Mouse (Mus musculus) neural tube, embryonic 10.5 days (tissue): ENCODE results near the gene Plekha6.
A peak's percentile ranks its signal among the peaks of the same experiment; 100 is the strongest.

ENCODE experiments used
- DNase-seq: peaks from one replicate; pipeline ENCODE4 v3.0.0-alpha.2; 2017; ENCODE audit warnings: low spot score; ENCODE audit errors: extremely low spot score

The Plekha6 gene

GRCm38 (mm10) chr1:133268503-133268902 is 104.5 kb downstream of the Plekha6 start:
- DNase-seq = no peak

GRCm38 (mm10) chr1:133270336-133270735 is 106.3 kb downstream of the Plekha6 start:
- no peak for DNase-seq

GRCm38 (mm10) chr1:133274163-133274562 is 110.2 kb downstream of the Plekha6 start:
- DNase-seq = no peak

GRCm38 (mm10) chr1:133276983-133277382 is 113.0 kb downstream of the Plekha6 start:
- no peak for DNase-seq

GRCm38 (mm10) chr1:133278539-133278938 is 114.5 kb downstream of the Plekha6 start:
- DNase-seq = no peak

- no peak for DNase-seq
These were observed 115.1 kb downstream of the Plekha6 start for GRCm38 (mm10) chr1:133278946-133279631.

- no peak for DNase-seq
These were observed 115.7 kb downstream of the Plekha6 start for GRCm38 (mm10) chr1:133279632-133280093.

- no peak for DNase-seq
These were observed 116.5 kb downstream of the Plekha6 start for GRCm38 (mm10) chr1:133280537-133280936.

- DNase-seq = no peak
These were observed 121.9 kb downstream of the Plekha6 start for GRCm38 (mm10) chr1:133285907-133286306.

GRCm38 (mm10) chr1:133287051-133287450 is 123.0 kb downstream of the Plekha6 start:
- DNase-seq = no peak

- DNase-seq = no peak
These were observed 123.9 kb downstream of the Plekha6 start for GRCm38 (mm10) chr1:133287880-133288279.

GRCm38 (mm10) chr1:133291888-133292287 is 127.9 kb downstream of the Plekha6 start:
- no peak for DNase-seq

- DNase-seq = no peak
These were observed 128.6 kb downstream of the Plekha6 start for GRCm38 (mm10) chr1:133292608-133293007.

GRCm38 (mm10) chr1:133296376-133296775 is 132.4 kb downstream of the Plekha6 start:
- DNase-seq = no peak

- no peak for DNase-seq
These were observed 134.8 kb downstream of the Plekha6 start for GRCm38 (mm10) chr1:133298816-133299215.

GRCm38 (mm10) chr1:133302540-133302939 is 138.5 kb downstream of the Plekha6 start:
- DNase-seq = no peak

GRCm38 (mm10) chr1:133306842-133307241 is 142.8 kb downstream of the Plekha6 start:
- peak; percentile 80 for DNase-seq

GRCm38 (mm10) chr1:133307318-133307717 is 143.3 kb downstream of the Plekha6 start:
- peak; percentile 56 for DNase-seq

GRCm38 (mm10) chr1:133309652-133310267 is 145.8 kb downstream of the Plekha6 start, which contains the start of gene Golt1a:
Gene Golt1a (plus strand): TSS chr1:133309800.
- DNase-seq = no peak

- no peak for DNase-seq
These were observed 147.2 kb downstream of the Plekha6 start for GRCm38 (mm10) chr1:133311240-133311639.

- DNase-seq = no peak
These were observed 147.9 kb downstream of the Plekha6 start for GRCm38 (mm10) chr1:133311946-133312345.

- DNase-seq = peak; percentile 52
These were observed 150.4 kb downstream of the Plekha6 start for GRCm38 (mm10) chr1:133314364-133314763.

- DNase-seq = no peak
These were observed 151.8 kb downstream of the Plekha6 start for GRCm38 (mm10) chr1:133315775-133316174.
